Mouse (Mus musculus) erythroblast, embryonic 14.5 days (primary cell): ENCODE data around the gene Eno2.

ENCODE experiments used
- GATA1 ChIP-seq: IDR thresholded peaks from 2 replicates; pipeline ENCODE4 v1.6.1; 2012; ENCODE audit warnings: low read length, inconsistent platforms, mixed read lengths
- TAL1 ChIP-seq: IDR thresholded peaks from 3 replicates; pipeline ENCODE4 v1.6.1; 2012; ENCODE audit warnings: low read length, inconsistent platforms, mixed read lengths

DNA sequence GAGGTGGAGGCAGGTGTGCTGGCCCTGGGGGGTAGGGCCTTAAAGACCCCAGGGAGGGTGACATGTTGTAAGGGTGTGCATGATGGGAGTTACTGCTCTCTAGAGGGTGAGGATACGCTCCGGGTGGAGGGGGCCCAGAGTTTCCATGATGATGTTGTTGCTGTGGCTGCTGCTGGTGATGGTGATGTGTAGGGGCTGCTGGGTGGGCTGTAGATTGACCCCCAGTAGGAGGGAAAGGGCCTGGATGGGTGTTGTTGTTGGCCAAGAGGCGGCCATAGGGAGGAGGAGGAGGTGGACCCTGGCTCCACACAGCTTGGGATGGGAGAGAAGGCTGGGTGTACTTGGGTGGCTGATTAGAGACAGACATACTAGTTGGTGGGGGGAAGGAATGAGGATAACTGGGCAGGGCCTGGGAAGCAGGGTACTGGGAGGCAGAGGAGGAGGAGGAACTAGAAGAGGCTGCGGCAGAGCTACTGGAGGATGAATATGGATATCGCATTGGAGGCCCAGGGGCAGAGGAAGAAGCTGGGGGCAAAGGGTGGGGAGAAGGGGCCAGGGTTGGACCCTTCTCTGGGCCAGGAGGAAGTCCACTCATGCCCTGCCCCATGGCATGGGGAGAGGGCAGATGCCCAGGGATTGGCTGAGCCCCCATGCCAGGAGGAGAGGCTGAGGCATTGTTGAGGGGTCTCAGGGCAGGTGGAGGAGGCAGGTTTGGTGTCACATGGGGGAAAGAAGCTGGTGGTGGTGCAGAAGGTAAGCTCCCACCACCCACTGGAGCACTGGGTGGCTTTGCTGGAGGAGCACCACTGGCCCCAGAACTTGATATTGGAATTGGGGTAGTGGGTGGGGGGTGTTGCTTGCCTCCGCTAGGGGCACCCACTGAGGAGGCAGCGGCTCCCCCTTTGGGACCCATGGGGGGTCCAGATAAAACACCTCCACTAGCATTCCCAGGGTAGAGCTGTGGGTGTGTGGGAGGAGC, 22.5 kb downstream of the Eno2 start:
- no peak for TF ChIP-seq GATA1
- no peak for TF ChIP-seq TAL1
